Mouse (Mus musculus) midbrain, postnatal 0 days (tissue): ENCODE measurements at regions not wholly inside any gene's neighbourhood (a gene's known extent, or its start where the extent isn't known, plus 50 kb on each side); places are given as distances from the start of the nearest gene placed in this dataset.
A peak's percentile ranks its signal among the peaks of the same experiment; 100 is the strongest.

ENCODE experiments used
- ATAC-seq: fragments of 200-750 bp; cut with Nextera tagmentation; 2 replicates; pipeline ENCODE4 v1.8.0; 2017; ENCODE audit warnings: moderate number of reproducible peaks, mild to moderate bottlenecking, moderate TSS enrichment, moderate library complexity; ENCODE audit not compliant: low FRiP score
- DNase-seq: peaks from one replicate; pipeline ENCODE4 v3.0.0-alpha.2; 2015; ENCODE audit warnings: low spot score
- H3K27ac ChIP-seq: fragments of 300-500 bp; sonication (generic); 2 replicates; pipeline ENCODE4 v1.5.1; 2014; ENCODE audit warnings: low read depth, mild to moderate bottlenecking, low read length, mixed read lengths
- H3K27me3 ChIP-seq: fragments of 300-500 bp; sonication (generic); 2 replicates; pipeline ENCODE4 v1.6.1; 2014; ENCODE audit warnings: low read length, control low read depth, mixed read lengths; ENCODE audit not compliant: insufficient read depth
- H3K36me3 ChIP-seq: fragments of 300-500 bp; sonication (generic); 2 replicates; pipeline ENCODE4 v1.6.1; 2014; ENCODE audit warnings: low read length, control low read depth, mixed read lengths; ENCODE audit not compliant: insufficient read depth
- H3K4me1 ChIP-seq: fragments of 300-500 bp; sonication (generic); 2 replicates; pipeline ENCODE4 v1.6.1; 2014; ENCODE audit warnings: mild to moderate bottlenecking, control low read depth, antibody characterized with exemption, low read length, mixed read lengths; ENCODE audit not compliant: insufficient read depth
- H3K4me2 ChIP-seq: fragments of 300-500 bp; sonication (generic); 2 replicates; pipeline ENCODE4 v1.6.1; 2014; ENCODE audit warnings: low read depth, mild to moderate bottlenecking, low read length, mixed read lengths; ENCODE audit not compliant: poor library complexity, severe bottlenecking
- H3K4me3 ChIP-seq: fragments of 300-500 bp; sonication (generic); 2 replicates; pipeline ENCODE4 v1.5.1; 2014; ENCODE audit warnings: low read depth, mild to moderate bottlenecking, low read length, moderate library complexity
- H3K9ac ChIP-seq: fragments of 300-500 bp; sonication (generic); replicated peaks from 2 replicates; pipeline ENCODE4 v1.6.1; 2014; ENCODE audit warnings: mild to moderate bottlenecking, low read length, moderate library complexity, mixed read lengths; ENCODE audit not compliant: poor library complexity, severe bottlenecking
- H3K9me3 ChIP-seq: fragments of 300-500 bp; sonication (generic); 2 replicates; pipeline ENCODE4 v1.6.1; 2016; ENCODE audit warnings: low read length, control low read depth
- CTCF ChIP-seq: IDR thresholded peaks from 2 replicates; pipeline ENCODE4 v1.5.1; 2016; ENCODE audit warnings: antibody characterized with exemption, mild to moderate bottlenecking
- WGBS: fragments of 180-500 bp; shearing (Covaris S2); extraction: QIAGEN DNeasy Blood & Tissue Kit; methylation state at CpG from one replicate; pipeline ENCODE4 v1.1.7; 2014; 5-methylcytosine and 5-hydroxymethylcytosine counted together

- Histone ChIP-seq H3K4me1 (no peaks in the 10 kb centered on the region), H3K9ac (no peak overlapping the region), H3K36me3 (no peaks in the 10 kb centered on the region), H3K9me3 (no peaks in the 10 kb centered on the region), H3K27me3 (no peaks in the 10 kb centered on the region), H3K4me3 (no peak overlapping the region), H3K4me2 (no peak overlapping the region), H3K27ac (no peak overlapping the region)
- ATAC-seq (no peak), DNase-seq (no peak)
- 76% methylated on average over 2 of the region's 2 CpGs for WGBS
- TF ChIP-seq CTCF: no peak
These were observed 107.0 kb upstream of the Gpr139 start for GRCm38 (mm10) chr7:119291442-119291841.

GRCm38 (mm10) chr7:119285290-119285689, 100.9 kb upstream of the Gpr139 start:
- no peaks in the 10 kb centered on the region for H3K4me1 ChIP-seq
- H3K9ac ChIP-seq: no peak overlapping the region
- no peak overlapping the region for H3K4me2 ChIP-seq
- TF ChIP-seq CTCF: no peak
- H3K9me3 ChIP-seq: no peaks in the 10 kb centered on the region
- H3K27ac ChIP-seq: no peak overlapping the region
- WGBS: 76% methylated on average over 5 of the region's 5 CpGs
- DNase-seq (peak; percentile 63), ATAC-seq (no peak)
- no peak overlapping the region for H3K4me3 ChIP-seq
- no peaks in the 10 kb centered on the region for H3K36me3 ChIP-seq
- no peaks in the 10 kb centered on the region for H3K27me3 ChIP-seq

- Histone ChIP-seq H3K9ac (no peak overlapping the region), H3K4me1 (no peaks in the 10 kb centered on the region), H3K36me3 (no peaks in the 10 kb centered on the region), H3K9me3 (no peaks in the 10 kb centered on the region), H3K27ac (no peak overlapping the region), H3K4me3 (no peak overlapping the region), H3K27me3 (no peaks in the 10 kb centered on the region), H3K4me2 (no peak overlapping the region)
- ATAC-seq (no peak), DNase-seq (no peak)
- TF ChIP-seq CTCF: no peak
- WGBS: 77% methylated on average over 3 of the region's 3 CpGs
These were observed 95.7 kb upstream of the Gpr139 start for GRCm38 (mm10) chr7:119279896-119280661.

GRCm38 (mm10) chr7:119272621-119273020, 88.2 kb upstream of the Gpr139 start:
- WGBS: 84% methylated on average over 3 of the region's 3 CpGs
- no peak for TF ChIP-seq CTCF
- Histone ChIP-seq H3K27me3 (no peaks in the 10 kb centered on the region), H3K4me1 (no peaks in the 10 kb centered on the region; the same call in 1 of the 2 replicates), H3K36me3 (no peaks in the 10 kb centered on the region), H3K9ac (no peak overlapping the region), H3K4me3 (no peak overlapping the region), H3K4me2 (no peak overlapping the region), H3K27ac (no peak overlapping the region), H3K9me3 (no peaks in the 10 kb centered on the region)
- DNase-seq: no peak
- ATAC-seq: no peak

GRCm38 (mm10) chr7:119271427-119271826, 87.0 kb upstream of the Gpr139 start:
- H3K4me1 ChIP-seq: no peaks in the 10 kb centered on the region; the same call in 1 of the 2 replicates
- H3K36me3 ChIP-seq: no peaks in the 10 kb centered on the region
- H3K4me3 ChIP-seq: no peak overlapping the region
- DNase-seq: no peak
- no peak overlapping the region for H3K9ac ChIP-seq
- no peaks in the 10 kb centered on the region for H3K9me3 ChIP-seq
- H3K27ac ChIP-seq: no peak overlapping the region
- H3K4me2 ChIP-seq: no peak overlapping the region
- no peak for TF ChIP-seq CTCF
- WGBS: 92% methylated on average over 1 of the region's 1 CpGs
- ATAC-seq: no peak
- H3K27me3 ChIP-seq: no peaks in the 10 kb centered on the region

GRCm38 (mm10) chr7:119270826-119271420, 86.5 kb upstream of the Gpr139 start:
- Histone ChIP-seq H3K4me1 (no peaks in the 10 kb centered on the region; the same call in 1 of the 2 replicates), H3K27ac (no peak overlapping the region; the same call in 1 of the 2 replicates), H3K36me3 (no peaks in the 10 kb centered on the region), H3K9me3 (no peaks in the 10 kb centered on the region), H3K27me3 (no peaks in the 10 kb centered on the region), H3K4me3 (no peak overlapping the region), H3K9ac (no peak overlapping the region), H3K4me2 (no peak overlapping the region)
- ATAC-seq: no peak
- TF ChIP-seq CTCF: no peak
- DNase-seq: peak; percentile 35
- WGBS: 29% methylated on average over 8 of the region's 8 CpGs
